Mouse (Mus musculus): ENCODE measurements around the gene Hspa5. TPM values are rescaled to one million over a fixed set of nuclear protein-coding genes. Genes with fewer than 3 reads are reported as not detected.
"Not testable (repeated sequence)": the region's sequence is repeated elsewhere in the genome, so short reads cannot be mapped to it uniquely, and the experiment has no call there.

Gene Hspa5
- total RNA-seq, 1 experiment from 2014 or later: 949 TPM

DNA sequence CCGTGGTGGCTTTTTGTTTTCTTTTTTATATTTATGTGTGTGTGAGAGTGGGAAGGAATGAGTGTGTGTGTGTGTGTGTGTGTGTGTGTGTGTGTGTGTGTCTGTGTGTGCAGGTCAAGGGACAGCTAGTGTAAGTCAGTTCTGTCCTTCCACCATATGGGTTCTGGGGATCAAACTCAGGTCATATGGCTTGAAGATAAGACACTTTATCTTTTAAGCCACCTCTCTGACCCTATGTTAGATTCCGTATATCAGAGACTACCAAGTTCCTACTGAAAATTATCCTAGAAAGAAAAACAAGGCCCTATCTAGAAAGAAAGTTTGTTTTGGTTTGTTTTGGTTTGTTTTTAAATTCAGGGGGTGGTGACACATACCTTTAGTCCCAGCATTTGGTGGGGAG, 9.6 kb upstream of the Hspa5 start:
- ATAC-seq (replicated peaks in 1 of 2; ENCODE audit: insufficient read depth in 1 of 2, low FRiP score in 2 of 2, low TSS enrichment in 1 of 2, low read depth in 1 of 2, poor library complexity in 2 of 2, severe bottlenecking in 2 of 2): no peak

GRCm38 (mm10) chr2:34762872-34763271, 8.9 kb upstream of the Hspa5 start:
- no peak for ATAC-seq (replicated peaks in 1 of 2; ENCODE audit: insufficient read depth in 1 of 2, low FRiP score in 2 of 2, low TSS enrichment in 1 of 2, low read depth in 1 of 2, poor library complexity in 2 of 2, severe bottlenecking in 2 of 2)

DNA sequence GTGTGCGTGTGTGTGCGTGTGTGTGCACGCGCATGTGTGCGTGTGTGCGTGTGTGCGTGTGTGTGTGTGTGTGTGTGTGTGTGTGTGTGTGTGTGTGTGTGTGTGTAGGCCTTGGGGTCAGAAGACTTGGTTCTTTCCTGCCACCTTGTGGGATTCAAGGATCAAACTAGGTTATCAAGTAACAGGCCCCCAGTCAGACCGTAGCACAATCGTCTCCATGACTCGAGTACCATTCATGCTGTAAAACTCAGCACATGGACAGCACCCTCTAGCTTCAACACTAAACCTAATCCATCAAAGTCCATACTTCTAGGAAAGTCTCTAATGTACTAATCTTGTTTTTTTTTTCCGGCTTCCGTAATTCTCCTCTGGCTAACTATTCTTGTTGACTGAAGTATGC, 7.0 kb upstream of the Hspa5 start:
- no peak for ATAC-seq (replicated peaks in 1 of 2; ENCODE audit: insufficient read depth in 1 of 2, low FRiP score in 2 of 2, low TSS enrichment in 1 of 2, low read depth in 1 of 2, poor library complexity in 2 of 2, severe bottlenecking in 2 of 2)

GRCm38 (mm10) chr2:34770049-34770448, 1.7 kb upstream of the Hspa5 start:
- ATAC-seq (replicated peaks in 1 of 2; ENCODE audit: insufficient read depth in 1 of 2, low FRiP score in 2 of 2, low TSS enrichment in 1 of 2, low read depth in 1 of 2, poor library complexity in 2 of 2, severe bottlenecking in 2 of 2): no peak

- no peak for ATAC-seq (replicated peaks in 1 of 2; ENCODE audit: insufficient read depth in 1 of 2, low FRiP score in 2 of 2, low TSS enrichment in 1 of 2, low read depth in 1 of 2, poor library complexity in 2 of 2, severe bottlenecking in 2 of 2)
These were observed 819 bp upstream of the Hspa5 start for GRCm38 (mm10) chr2:34770951-34771350.

DNA sequence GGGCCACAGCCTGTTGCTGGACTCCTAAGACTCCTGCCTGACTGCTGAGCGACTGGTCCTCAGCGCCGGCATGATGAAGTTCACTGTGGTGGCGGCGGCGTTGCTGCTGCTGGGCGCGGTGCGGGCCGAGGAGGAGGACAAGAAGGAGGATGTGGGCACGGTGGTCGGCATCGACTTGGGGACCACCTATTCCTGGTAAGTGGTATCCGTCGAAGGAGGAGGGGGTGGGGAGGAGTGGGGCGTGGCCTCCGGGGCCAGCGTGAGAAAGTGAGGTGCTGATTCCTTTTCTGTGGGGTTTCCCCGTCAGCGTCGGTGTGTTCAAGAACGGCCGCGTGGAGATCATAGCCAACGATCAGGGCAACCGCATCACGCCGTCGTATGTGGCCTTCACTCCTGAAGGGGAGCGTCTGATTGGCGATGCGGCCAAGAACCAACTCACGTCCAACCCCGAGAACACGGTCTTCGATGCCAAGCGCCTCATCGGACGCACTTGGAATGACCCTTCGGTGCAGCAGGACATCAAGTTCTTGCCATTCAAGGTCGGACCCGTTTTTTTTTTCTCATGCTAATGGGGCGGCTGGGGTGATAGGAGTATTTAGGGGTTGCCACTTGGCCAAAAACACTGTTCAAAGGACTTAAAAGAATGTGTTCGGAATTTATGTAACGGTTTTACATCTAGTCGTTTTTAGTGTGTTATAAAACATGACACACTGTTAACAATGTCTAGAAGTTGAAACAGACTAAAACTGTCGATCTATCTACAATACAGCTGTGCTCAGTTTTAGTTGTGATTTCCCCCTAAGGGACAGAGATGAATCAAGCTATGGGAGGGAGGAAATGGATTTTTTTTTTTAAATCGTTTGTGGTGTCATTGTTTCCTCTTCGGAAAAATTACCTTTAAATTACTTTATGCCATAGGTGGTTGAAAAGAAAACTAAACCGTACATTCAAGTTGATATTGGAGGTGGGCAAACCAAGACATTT, 774 bp downstream of the Hspa5 start:
- ATAC-seq (replicated peaks in 1 of 2; ENCODE audit: insufficient read depth in 1 of 2, low FRiP score in 2 of 2, low TSS enrichment in 1 of 2, low read depth in 1 of 2, poor library complexity in 2 of 2, severe bottlenecking in 2 of 2): no peak; a peak in 2 of 4 replicates

GRCm38 (mm10) chr2:34773673-34774072, 1.9 kb downstream of the Hspa5 start:
- ATAC-seq (replicated peaks in 1 of 2; ENCODE audit: insufficient read depth in 1 of 2, low FRiP score in 2 of 2, low TSS enrichment in 1 of 2, low read depth in 1 of 2, poor library complexity in 2 of 2, severe bottlenecking in 2 of 2): no peak

- no peak for ATAC-seq (replicated peaks in 1 of 2; ENCODE audit: insufficient read depth in 1 of 2, low FRiP score in 2 of 2, low TSS enrichment in 1 of 2, low read depth in 1 of 2, poor library complexity in 2 of 2, severe bottlenecking in 2 of 2)
These were observed 2.7 kb downstream of the Hspa5 start for GRCm38 (mm10) chr2:34774493-34774892.

- no peak for ATAC-seq (replicated peaks in 1 of 2; ENCODE audit: insufficient read depth in 1 of 2, low FRiP score in 2 of 2, low TSS enrichment in 1 of 2, low read depth in 1 of 2, poor library complexity in 2 of 2, severe bottlenecking in 2 of 2)
These were observed 5.6 kb downstream of the Hspa5 start for GRCm38 (mm10) chr2:34777237-34777868.

GRCm38 (mm10) chr2:34783064-34784020, 11.6 kb downstream of the Hspa5 start:
- peak; percentile 18 to 65; a peak in 2 of 4 replicates for ATAC-seq (replicated peaks in 1 of 2; ENCODE audit: insufficient read depth in 1 of 2, low FRiP score in 2 of 2, low TSS enrichment in 1 of 2, low read depth in 1 of 2, poor library complexity in 2 of 2, severe bottlenecking in 2 of 2)

DNA sequence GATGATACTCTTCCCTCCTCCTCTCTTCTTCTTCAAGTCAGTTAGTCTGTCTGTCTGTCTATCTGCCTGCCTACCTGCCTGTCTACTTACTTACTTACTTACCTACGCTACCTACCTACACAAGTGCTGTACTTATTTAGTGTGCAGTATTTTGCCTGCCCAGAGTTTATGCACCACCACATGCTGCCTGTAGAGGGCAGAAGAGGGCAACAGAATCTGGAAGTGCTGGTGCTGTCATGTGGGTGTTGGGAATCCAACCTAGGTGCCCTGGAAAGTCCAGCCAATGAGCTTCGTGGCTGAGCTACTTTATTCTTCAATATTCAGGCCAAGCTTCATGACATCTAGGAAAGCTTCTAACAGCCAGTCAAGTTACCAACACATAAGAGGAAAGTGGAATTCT, 12.3 kb downstream of the Hspa5 start:
- ATAC-seq (replicated peaks in 1 of 2; ENCODE audit: insufficient read depth in 1 of 2, low FRiP score in 2 of 2, low TSS enrichment in 1 of 2, low read depth in 1 of 2, poor library complexity in 2 of 2, severe bottlenecking in 2 of 2): peak; percentile 63 to 65; a peak in 3 of 4 replicates

GRCm38 (mm10) chr2:34790282-34790681, 18.5 kb downstream of the Hspa5 start:
- ATAC-seq (replicated peaks in 1 of 2; ENCODE audit: insufficient read depth in 1 of 2, low FRiP score in 2 of 2, low TSS enrichment in 1 of 2, low read depth in 1 of 2, poor library complexity in 2 of 2, severe bottlenecking in 2 of 2): peak; percentile 89 to 94

- not testable (repeated sequence) for ATAC-seq (replicated peaks in 1 of 2; ENCODE audit: insufficient read depth in 1 of 2, low FRiP score in 2 of 2, low TSS enrichment in 1 of 2, low read depth in 1 of 2, poor library complexity in 2 of 2, severe bottlenecking in 2 of 2)
These were observed 20.8 kb downstream of the Hspa5 start for GRCm38 (mm10) chr2:34792543-34792942.

- no peak for ATAC-seq (replicated peaks in 1 of 2; ENCODE audit: insufficient read depth in 1 of 2, low FRiP score in 2 of 2, low TSS enrichment in 1 of 2, low read depth in 1 of 2, poor library complexity in 2 of 2, severe bottlenecking in 2 of 2)
These were observed 22.7 kb downstream of the Hspa5 start for GRCm38 (mm10) chr2:34794511-34794910.

GRCm38 (mm10) chr2:34795426-34795825, 23.7 kb downstream of the Hspa5 start:
- no peak for ATAC-seq (replicated peaks in 1 of 2; ENCODE audit: insufficient read depth in 1 of 2, low FRiP score in 2 of 2, low TSS enrichment in 1 of 2, low read depth in 1 of 2, poor library complexity in 2 of 2, severe bottlenecking in 2 of 2)

DNA sequence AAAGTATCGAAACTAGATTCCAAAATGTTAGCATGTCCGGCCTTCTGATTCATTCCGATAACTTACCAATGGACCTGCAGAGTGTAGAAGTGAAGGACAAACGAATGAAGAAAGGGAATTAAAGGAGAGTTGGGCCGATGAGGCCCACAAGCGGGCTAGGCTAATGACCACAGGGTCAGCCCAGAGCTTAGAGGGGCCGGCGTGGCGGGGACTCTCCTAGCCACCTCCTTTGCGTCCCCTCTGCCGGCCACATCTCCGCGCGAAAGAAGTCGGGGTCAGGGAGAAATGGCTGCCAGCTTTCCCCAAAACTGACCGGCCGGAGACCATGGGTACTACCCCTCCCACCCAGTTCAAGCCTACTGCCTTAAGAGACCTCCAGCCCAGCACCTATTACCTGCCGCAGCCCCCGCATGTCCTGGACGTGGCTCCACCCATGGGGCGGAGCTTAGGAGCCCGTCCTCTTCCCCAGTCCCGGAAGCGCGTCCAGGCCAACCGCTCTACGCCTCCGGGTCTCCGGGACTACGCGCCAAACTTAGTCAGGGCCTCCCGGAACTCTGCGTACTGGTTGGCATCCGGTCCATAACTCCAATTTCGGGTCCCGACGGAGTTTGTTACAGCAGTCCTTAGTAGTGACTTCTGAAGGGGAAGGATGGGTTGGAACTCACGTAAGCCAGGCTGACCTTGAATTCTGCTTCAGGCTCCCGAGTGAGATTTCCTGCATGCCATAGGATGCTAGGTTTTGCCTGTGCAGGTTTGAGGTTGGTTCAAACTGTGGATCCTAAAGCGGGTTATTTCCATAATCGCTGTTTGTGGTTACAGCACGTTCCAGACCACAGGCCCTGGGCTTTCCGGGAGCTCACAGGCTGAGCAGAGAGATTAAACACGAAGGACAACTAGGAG, 27.8 kb downstream of the Hspa5 start, which contains the start of gene Rabepk:
Gene Rabepk, minus strand, starts transcription at position 556 of the 900 bp plus-strand sequence.
- ATAC-seq (replicated peaks in 1 of 2; ENCODE audit: insufficient read depth in 1 of 2, low FRiP score in 2 of 2, low TSS enrichment in 1 of 2, low read depth in 1 of 2, poor library complexity in 2 of 2, severe bottlenecking in 2 of 2): peak; percentile 80 to 86

Data from hematopoietic stem cell, adult 5-6 weeks (primary cell).